Mouse (Mus musculus) layer of hippocampus, adult 8-10 months (tissue): ENCODE results near the gene Faap24. TPM values are rescaled to one million over a fixed set of nuclear protein-coding genes. Genes with fewer than 3 reads are reported as not detected.

Experiments
- DNase-seq, 2 experiments: peaks; one replicate each; pipeline ENCODE4 v3.0.0; 2022; ENCODE audit warnings: low spot score in 2 of 2
- total RNA-seq, 4 experiments: library from RNA; stranded (reverse); gene quantifications; 2 replicates each; pipeline ENCODE4 v1.2.4; 2022

The Faap24 gene
- 1 to 10 TPM; 4.0 to 5.9 (median 5.6) TPM for total RNA-seq

GRCm38 (mm10) chr7:35396542-35397168 is at the start of gene Faap24, which contains the start of gene Cep89:
TSS of gene Faap24 (minus strand) at chr7:35396836.
TSS of gene Cep89 (plus strand) at chr7:35397035.
- DNase-seq: peak; percentile 97

- no peak for DNase-seq
These were observed 38.6 kb upstream of the Faap24 start for GRCm38 (mm10) chr7:35435266-35435665.

- no peak for DNase-seq
These were observed 31.5 kb upstream of the Faap24 start for GRCm38 (mm10) chr7:35428146-35428545.

- no peak for DNase-seq
These were observed 26.4 kb upstream of the Faap24 start for GRCm38 (mm10) chr7:35423071-35423470.

GRCm38 (mm10) chr7:35416654-35416948 is 20.0 kb upstream of the Faap24 start:
- DNase-seq: no peak

- no peak for DNase-seq
These were observed 19.4 kb upstream of the Faap24 start for GRCm38 (mm10) chr7:35415801-35416653.

GRCm38 (mm10) chr7:35415226-35415625 is 18.6 kb upstream of the Faap24 start:
- DNase-seq: no peak

- DNase-seq: no peak
These were observed 4.5 kb upstream of the Faap24 start for GRCm38 (mm10) chr7:35401169-35401568.

GRCm38 (mm10) chr7:35395734-35396456 is 741 bp downstream of the Faap24 start:
- DNase-seq: no peak

GRCm38 (mm10) chr7:35392935-35393334 is 3.7 kb downstream of the Faap24 start:
- DNase-seq: no peak

GRCm38 (mm10) chr7:35388694-35389093 is 7.9 kb downstream of the Faap24 start:
- DNase-seq: no peak

GRCm38 (mm10) chr7:35386525-35386952 is 10.1 kb downstream of the Faap24 start:
- DNase-seq: no peak

GRCm38 (mm10) chr7:35382706-35383353 is 13.8 kb downstream of the Faap24 start:
- no peak for DNase-seq

GRCm38 (mm10) chr7:35381861-35382260 is 14.8 kb downstream of the Faap24 start:
- DNase-seq: no peak

- DNase-seq: no peak
These were observed 16.3 kb downstream of the Faap24 start for GRCm38 (mm10) chr7:35380351-35380750.

GRCm38 (mm10) chr7:35379492-35380119 is 17.0 kb downstream of the Faap24 start:
- DNase-seq: no peak

GRCm38 (mm10) chr7:35376623-35377022 is 20.0 kb downstream of the Faap24 start:
- DNase-seq: peak in 1 of 2 experiments; percentile 29

GRCm38 (mm10) chr7:35374265-35374664 is 22.4 kb downstream of the Faap24 start:
- DNase-seq: no peak

GRCm38 (mm10) chr7:35373146-35373989 is 23.3 kb downstream of the Faap24 start:
- no peak for DNase-seq

GRCm38 (mm10) chr7:35372483-35373017 is 24.1 kb downstream of the Faap24 start:
- DNase-seq: no peak
